ENCODE assay signal across 10 mouse cellular contexts in the genomic region with DNA sequence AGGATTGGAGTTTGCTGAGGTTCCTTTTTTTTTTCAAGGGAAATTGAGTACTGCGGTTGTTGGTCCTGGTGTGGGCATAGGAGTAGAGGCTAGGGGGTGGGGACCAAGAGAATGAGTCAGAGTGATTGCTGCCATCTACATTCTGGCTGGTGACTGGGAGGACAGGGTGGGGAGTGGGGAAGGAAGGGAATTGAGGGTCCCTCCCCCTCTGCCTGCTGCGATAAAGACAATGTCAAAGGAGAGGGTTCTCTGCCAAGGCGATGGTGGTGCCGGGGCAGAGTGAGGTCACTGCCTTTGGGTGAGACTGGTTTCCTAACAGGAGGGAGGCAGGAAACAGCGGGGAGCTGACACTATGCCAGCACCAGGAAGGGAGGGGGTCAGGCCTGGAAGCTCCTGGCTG.
A peak's percentile ranks its signal among the peaks of the same experiment; 100 is the strongest.
DNase-seq lines count a peak whose midpoint lies in the region; ATAC-seq lines count a peak whose summit lies in the region.
"Had no signal": no experiment of that assay in that cellular context is flagged by ENCODE, and none has a peak within 500 bp of the region (broad histone marks: within the 10 kb centered on the region; RNA-seq: fewer than 3 reads in every experiment).

No protein-coding gene starts in this region.

- no peak overlapping the region for H3K27ac ChIP-seq in hindbrain, embryonic 14.5 days
- H3K27ac ChIP-seq: limb, embryonic 15.5 days had no signal

- H3K9ac ChIP-seq in hindbrain, embryonic 14.5 days, result no peak overlapping the region
- H3K9ac ChIP-seq: limb, embryonic 15.5 days had no signal

- no peak for ATAC-seq in hindbrain, embryonic 14.5 days (ENCODE audit: low FRiP score)

- H3K9me3 ChIP-seq in hindbrain, embryonic 14.5 days (ENCODE audit: control insufficient read depth, low read length), result no peaks in the 10 kb centered on the region
- H3K9me3 ChIP-seq: limb, embryonic 15.5 days had no signal

- WGBS in hindbrain, embryonic 14.5 days, result 61% methylated on average over 5 of the region's 5 CpGs

- H3K27me3 ChIP-seq in hindbrain, embryonic 14.5 days (ENCODE audit: control insufficient read depth, insufficient read depth, low read length), result no peaks in the 10 kb centered on the region
- H3K27me3 ChIP-seq: limb, embryonic 15.5 days had no signal

- peak; percentile 24 for DNase-seq in retina, postnatal 1 day
- no peak for DNase-seq in retina, embryonic 14.5 days (ENCODE audit: low spot score)
- DNase-seq in heart, adult 9 months (ENCODE audit: low spot score in 2 of 2), result peak; percentile 47 to 48
- peak; percentile 54 to 66 for DNase-seq in kidney, postnatal 36 days
- DNase-seq in neural tube, embryonic 10.5 days (ENCODE audit: extremely low spot score, low spot score), result no peak
- no peak for DNase-seq in layer of hippocampus, adult 9-11 months
- no peak for DNase-seq in hindbrain, embryonic 14.5 days (ENCODE audit: low spot score)
- DNase-seq: right cerebral cortex, adult 18-20 months had no signal

- no peak overlapping the region for H3K4me3 ChIP-seq in hindbrain, embryonic 14.5 days (replicated peaks; ENCODE audit: low read length)
- H3K4me3 ChIP-seq: erythroblast, embryonic 14.5 days; limb, embryonic 15.5 days had no signal

- no peak overlapping the region for H3K4me2 ChIP-seq in hindbrain, embryonic 14.5 days (replicated peaks)
- H3K4me2 ChIP-seq: limb, embryonic 15.5 days had no signal

- H3K36me3 ChIP-seq in hindbrain, embryonic 14.5 days (replicated peaks; ENCODE audit: control insufficient read depth, insufficient read depth), result no peaks in the 10 kb centered on the region
- H3K36me3 ChIP-seq: limb, embryonic 15.5 days had no signal

- H3K4me1 ChIP-seq in hindbrain, embryonic 14.5 days (replicated peaks; ENCODE audit: control insufficient read depth, insufficient read depth, low read length), result no peaks in the 10 kb centered on the region
- H3K4me1 ChIP-seq: limb, embryonic 15.5 days had no signal

Comparison
In these comparisons a context has a peak if more than half of its experiments do, and no peak if none do; other contexts are left out.
1. DNase-seq: peak in retina, postnatal 1 day (single experiment), heart, adult 9 months (2 of 2) and kidney, postnatal 36 days (2 of 2); none in retina, embryonic 14.5 days (single experiment), neural tube, embryonic 10.5 days (single experiment), layer of hippocampus, adult 9-11 months (single experiment) and hindbrain, embryonic 14.5 days (single experiment).